Mouse (Mus musculus) MEL (cell line): ENCODE results near the gene Galnt9. TPM values are rescaled to one million over a fixed set of nuclear protein-coding genes. Genes with fewer than 3 reads are reported as not detected.

Source experiments
- DNase-seq: peaks from one replicate; pipeline ENCODE4 v3.0.0; 2011; ENCODE audit warnings: low read depth, low spot score
- H3K27ac ChIP-seq: 2 replicates; pipeline ENCODE4 v1.5.1; 2012; ENCODE audit warnings: low read depth, mild to moderate bottlenecking, control low read depth, low read length, moderate library complexity; ENCODE audit not compliant: control insufficient read depth
- H3K27me3 ChIP-seq, 2 experiments: fragments of 150-350 bp in 1 of 2; sonication (generic) in 1 of 2; 2 replicates each; pipeline ENCODE4 v1.6.1; 2012; ENCODE audit warnings: low read length in 2 of 2, mild to moderate bottlenecking in 2 of 2, improper control_type of control experiment in 1 of 2, moderate library complexity in 1 of 2; ENCODE audit not compliant: insufficient read depth in 2 of 2, control insufficient read depth in 1 of 2
- H3K36me3 ChIP-seq, 2 experiments: 2 replicates each; pipeline ENCODE4 v1.6.1; 2012 to 2014; ENCODE audit warnings: low read length in 2 of 2, improper control_type of control experiment in 1 of 2, inconsistent platforms in 1 of 2, mild to moderate bottlenecking in 1 of 2; ENCODE audit not compliant: insufficient read depth in 2 of 2, control insufficient read depth in 1 of 2
- H3K4me1 ChIP-seq, 2 experiments: fragments of 150-350 bp in 1 of 2; sonication (generic) in 1 of 2; 2 replicates each; pipeline ENCODE4 v1.6.1; 2012; ENCODE audit warnings: low read length in 2 of 2, improper control_type of control experiment in 1 of 2, mild to moderate bottlenecking in 1 of 2; ENCODE audit not compliant: insufficient read depth in 2 of 2, control insufficient read depth in 1 of 2
- H3K4me3 ChIP-seq, 2 experiments: fragments of 150-350 bp in 1 of 2; sonication (generic) in 1 of 2; 2 replicates each; pipeline ENCODE4 v1.5.1; 2012; ENCODE audit warnings: low read depth in 2 of 2, low read length in 2 of 2, mild to moderate bottlenecking in 2 of 2, moderate library complexity in 2 of 2, control low read depth in 1 of 2, improper control_type of control experiment in 1 of 2; ENCODE audit not compliant: control insufficient read depth in 1 of 2, insufficient read depth in 1 of 2
- H3K79me2 ChIP-seq: 2 replicates; pipeline ENCODE4 v1.6.1; 2012; ENCODE audit warnings: mild to moderate bottlenecking, low read length, moderate library complexity; ENCODE audit not compliant: control insufficient read depth, poor library complexity, insufficient read depth
- H3K9ac ChIP-seq: 2 replicates; pipeline ENCODE4 v1.6.1; 2012; ENCODE audit warnings: low read depth, mild to moderate bottlenecking, control low read depth, low read length, moderate library complexity; ENCODE audit not compliant: control insufficient read depth, poor library complexity, severe bottlenecking
- H3K9me3 ChIP-seq: fragments of 150-350 bp; sonication (generic); replicated peaks from 2 replicates; pipeline ENCODE4 v1.6.1; 2012; ENCODE audit warnings: mild to moderate bottlenecking, low read length, improper control_type of control experiment, moderate library complexity; ENCODE audit not compliant: insufficient read depth
- BHLHE40 ChIP-seq: IDR thresholded peaks from 2 replicates; pipeline ENCODE4 v1.6.1; 2012; ENCODE audit warnings: low read depth, mild to moderate bottlenecking, inconsistent platforms, low read length, improper control_type of control experiment, borderline replicate concordance
- CHD1 ChIP-seq: IDR thresholded peaks from 2 replicates; pipeline ENCODE4 v1.6.1; 2012; ENCODE audit warnings: low read depth, mild to moderate bottlenecking, inconsistent platforms, low read length, improper control_type of control experiment
- E2F4 ChIP-seq: IDR thresholded peaks from 2 replicates; pipeline ENCODE4 v1.6.1; 2011; ENCODE audit warnings: low read depth, low read length, improper control_type of control experiment, borderline replicate concordance
- ETS1 ChIP-seq: IDR thresholded peaks from 2 replicates; pipeline ENCODE4 v1.6.1; 2012; ENCODE audit warnings: low read depth, mild to moderate bottlenecking, inconsistent platforms, low read length, improper control_type of control experiment, moderate library complexity
- GABPA ChIP-seq: IDR thresholded peaks from 2 replicates; pipeline ENCODE4 v1.6.1; 2012; ENCODE audit warnings: low read depth, mild to moderate bottlenecking, inconsistent platforms, low read length, improper control_type of control experiment, moderate library complexity
- HCFC1 ChIP-seq: IDR thresholded peaks from 2 replicates; pipeline ENCODE4 v1.6.1; 2012; ENCODE audit warnings: low read depth, mild to moderate bottlenecking, inconsistent platforms, low read length, improper control_type of control experiment, moderate library complexity
- KAT2A ChIP-seq: conservative IDR thresholded peaks from 2 replicates; pipeline ENCODE4 v1.6.1; 2012; ENCODE audit warnings: low read depth, low read length, improper control_type of control experiment, inconsistent platforms
- MAFK ChIP-seq: IDR thresholded peaks from 2 replicates; pipeline ENCODE4 v1.6.1; 2011; ENCODE audit warnings: low read depth, mild to moderate bottlenecking, low read length, improper control_type of control experiment, borderline replicate concordance
- MAX ChIP-seq: IDR thresholded peaks from 2 replicates; pipeline ENCODE4 v1.6.1; 2011; ENCODE audit warnings: low read length, improper control_type of control experiment
- MAZ ChIP-seq: IDR thresholded peaks from 2 replicates; pipeline ENCODE4 v1.6.1; 2012; ENCODE audit warnings: low read depth, mild to moderate bottlenecking, inconsistent platforms, low read length, improper control_type of control experiment
- MXI1 ChIP-seq: IDR thresholded peaks from 2 replicates; pipeline ENCODE4 v1.6.1; 2011; ENCODE audit warnings: mild to moderate bottlenecking, low read depth, low read length, improper control_type of control experiment
- MYB ChIP-seq: IDR thresholded peaks from 2 replicates; pipeline ENCODE4 v1.6.1; 2011; ENCODE audit warnings: mild to moderate bottlenecking, low read depth, low read length, improper control_type of control experiment
- MYC ChIP-seq: IDR thresholded peaks from 2 replicates; pipeline ENCODE4 v1.6.1; 2011; ENCODE audit warnings: low read depth, mild to moderate bottlenecking, low read length, improper control_type of control experiment, moderate library complexity
- NELFE ChIP-seq: IDR thresholded peaks from 2 replicates; pipeline ENCODE4 v1.6.1; 2011; ENCODE audit warnings: low read depth, low read length, improper control_type of control experiment
- POLR2A ChIP-seq, 2 experiments: IDR thresholded peaks; 2 replicates each; pipeline ENCODE4 v1.6.1; 2011 to 2012; ENCODE audit warnings: low read length in 2 of 2, mild to moderate bottlenecking in 2 of 2, control low read depth in 1 of 2, improper control_type of control experiment in 1 of 2, low read depth in 1 of 2, moderate library complexity in 1 of 2; ENCODE audit not compliant: control insufficient read depth in 1 of 2, insufficient read depth in 1 of 2, poor library complexity in 1 of 2
- POLR2AphosphoS2 ChIP-seq: IDR thresholded peaks from 2 replicates; pipeline ENCODE4 v1.6.1; 2011; ENCODE audit warnings: low read length, improper control_type of control experiment
- POLR2AphosphoS5 ChIP-seq: IDR thresholded peaks from 2 replicates; pipeline ENCODE4 v1.6.1; 2012; ENCODE audit warnings: low read depth, borderline replicate concordance, mild to moderate bottlenecking, inconsistent platforms, low read length, moderate library complexity, mixed read lengths
- RAD21 ChIP-seq: IDR thresholded peaks from 2 replicates; pipeline ENCODE4 v1.6.1; 2011; ENCODE audit warnings: mild to moderate bottlenecking, low read depth, low read length, improper control_type of control experiment
- RCOR1 ChIP-seq: IDR thresholded peaks from 2 replicates; pipeline ENCODE4 v1.6.1; 2012; ENCODE audit warnings: low read depth, mild to moderate bottlenecking, inconsistent platforms, low read length, improper control_type of control experiment
- SIN3A ChIP-seq: IDR thresholded peaks from 2 replicates; pipeline ENCODE4 v1.6.1; 2012; ENCODE audit warnings: low read length, improper control_type of control experiment, inconsistent platforms
- TAL1 ChIP-seq: IDR thresholded peaks from 2 replicates; pipeline ENCODE4 v1.6.1; 2012; ENCODE audit warnings: mild to moderate bottlenecking, inconsistent platforms, low read length, moderate library complexity, mixed read lengths
- TBP ChIP-seq: IDR thresholded peaks from 2 replicates; pipeline ENCODE4 v1.8.0; 2011; ENCODE audit warnings: low read depth, low read length, improper control_type of control experiment
- UBTF ChIP-seq: IDR thresholded peaks from 2 replicates; pipeline ENCODE4 v1.6.1; 2012; ENCODE audit warnings: low read depth, mild to moderate bottlenecking, inconsistent platforms, low read length, improper control_type of control experiment, moderate library complexity, borderline replicate concordance; ENCODE audit not compliant: insufficient read depth
- USF1 ChIP-seq: IDR thresholded peaks from 2 replicates; pipeline ENCODE4 v1.6.1; 2014; ENCODE audit warnings: low read depth, mild to moderate bottlenecking, inconsistent platforms, low read length, improper control_type of control experiment, moderate library complexity
- ZC3H11A ChIP-seq: IDR thresholded peaks from 2 replicates; pipeline ENCODE4 v1.6.1; 2012; ENCODE audit warnings: low read depth, mild to moderate bottlenecking, inconsistent platforms, low read length, improper control_type of control experiment
- ZMIZ1 ChIP-seq: IDR thresholded peaks from 2 replicates; pipeline ENCODE4 v1.6.1; 2012; ENCODE audit warnings: low read depth, mild to moderate bottlenecking, inconsistent platforms, low read length, improper control_type of control experiment, moderate library complexity
- polyA plus RNA-seq, 2 experiments: library from polyadenylated mRNA; stranded (reverse) in 1 of 2; unstranded in 1 of 2; fragments of >175 nt in 1 of 2; fragments of >200 nt in 1 of 2; gene quantifications; 2 replicates each; pipeline versions ENCODE4 v1.2.1 to v1.2.4; 2012; ENCODE audit warnings: low replicate concordance in 2 of 2, low read depth in 1 of 2; ENCODE audit not compliant: insufficient read length in 2 of 2, insufficient read depth in 1 of 2, missing spikeins in 1 of 2
- total RNA-seq: library from RNA; depleted of rRNA; stranded (reverse); fragments of 300-350 nt; gene quantifications from 2 replicates; pipeline ENCODE4 v1.2.3, GENCODE M21; 2012

The Galnt9 gene
- total and polyA plus RNA-seq, 3 experiments: 0.23 to 0.99 TPM; not detected in 1

DNA sequence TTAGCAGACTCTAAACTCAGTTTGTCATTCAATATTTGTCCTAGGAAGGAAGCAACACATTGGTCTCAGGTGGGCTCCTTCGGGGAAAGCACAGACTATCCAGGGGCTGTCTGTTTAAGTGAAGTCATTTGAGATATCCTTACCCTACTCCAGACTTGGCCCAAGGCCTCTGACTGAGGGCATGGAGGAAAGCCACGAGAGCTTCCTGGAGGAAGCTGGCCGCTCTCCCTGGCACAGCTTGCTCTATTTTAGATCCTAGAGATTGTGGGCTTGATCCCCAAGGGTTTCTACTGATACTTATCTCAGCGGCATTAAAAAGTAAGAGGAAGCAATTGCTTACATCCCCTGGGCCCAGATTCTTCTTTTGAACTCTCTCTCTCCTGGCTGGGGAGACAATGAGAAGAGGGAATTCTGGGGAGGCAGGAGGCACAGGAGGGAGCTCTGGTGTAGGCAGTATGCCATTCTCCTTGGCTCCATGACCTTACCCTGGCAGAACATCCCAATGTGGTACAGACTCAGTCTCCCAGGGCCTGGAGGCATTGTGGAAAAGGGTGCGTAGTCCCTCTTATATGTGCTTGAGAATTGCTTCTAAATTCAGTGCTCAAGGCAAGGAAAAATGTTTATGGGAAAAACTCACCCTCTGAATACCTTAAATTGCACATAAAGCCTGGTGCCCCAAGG lies 2.7 kb downstream of the Galnt9 start:
- Histone ChIP-seq H3K79me2 (no peaks in the 10 kb centered on the region), H3K9me3 (no peaks in the 10 kb centered on the region), H3K36me3 (no peaks in the 10 kb centered on the region), H3K4me1 (peaks cover 4 to 14% of the 10 kb centered on the region in 2 experiments; a peak in 3 of 4 replicates), H3K4me3 (no peak overlapping the region), H3K9ac (no peak overlapping the region), H3K27me3 (no peaks in the 10 kb centered on the region), H3K27ac (no peak overlapping the region)
- no peak for TF ChIP-seq KAT2A
- TF ChIP-seq POLR2AphosphoS5: no peak
- TF ChIP-seq RAD21: no peak
- no peak for TF ChIP-seq TBP
- no peak for TF ChIP-seq NELFE
- TF ChIP-seq POLR2A (IDR thresholded peaks at IDR 0.05; ENCODE audit: control insufficient read depth in 1 of 2, insufficient read depth in 1 of 2, low read depth in 1 of 2, low read length in 2 of 2, poor library complexity in 1 of 2): no peak
- no peak for TF ChIP-seq SIN3A
- no peak for TF ChIP-seq CHD1
- no peak for TF ChIP-seq MAX
- no peak for TF ChIP-seq MYC
- no peak for TF ChIP-seq TAL1
- TF ChIP-seq ETS1: no peak
- TF ChIP-seq GABPA: no peak
- no peak for TF ChIP-seq MXI1
- no peak for TF ChIP-seq USF1
- no peak for TF ChIP-seq RCOR1
- no peak for TF ChIP-seq ZC3H11A
- no peak for DNase-seq

DNA sequence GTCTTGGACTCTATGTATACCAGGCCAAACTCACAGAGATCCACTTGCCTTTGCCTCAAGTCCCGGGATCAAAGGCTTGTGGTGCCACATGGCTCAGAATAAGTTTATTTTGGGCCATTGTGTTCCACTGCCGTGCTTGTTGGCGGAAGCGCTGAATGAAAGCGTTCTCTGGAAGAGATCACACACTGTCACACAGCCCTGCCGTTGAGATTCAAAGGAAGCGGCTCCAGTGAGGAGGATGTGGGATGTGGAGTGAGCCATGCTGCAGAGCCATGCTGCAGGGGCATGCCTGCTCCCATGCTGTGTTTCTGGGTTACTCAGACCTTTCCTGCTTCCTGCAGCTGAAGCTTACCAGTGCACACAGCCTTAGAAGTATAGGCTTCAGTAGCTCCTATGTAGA lies 4.3 kb downstream of the Galnt9 start:
- H3K9ac ChIP-seq: no peak overlapping the region
- H3K79me2 ChIP-seq: no peaks in the 10 kb centered on the region
- no peaks in the 10 kb centered on the region for H3K27me3 ChIP-seq
- no peak for DNase-seq
- H3K4me3 ChIP-seq: no peak overlapping the region
- H3K4me1 ChIP-seq: peaks cover 4 to 14% of the 10 kb centered on the region in 2 experiments; a peak in 3 of 4 replicates
- H3K27ac ChIP-seq: no peak overlapping the region
- H3K9me3 ChIP-seq: no peaks in the 10 kb centered on the region
- no peak for TF ChIP-seq ZMIZ1
- TF ChIP-seq POLR2AphosphoS2: no peak
- TF ChIP-seq MAFK: no peak
- no peak for TF ChIP-seq UBTF
- no peak for TF ChIP-seq ETS1
- TF ChIP-seq MYB: no peak
- TF ChIP-seq MAZ: no peak
- TF ChIP-seq BHLHE40: no peak
- no peak for TF ChIP-seq CHD1
- TF ChIP-seq E2F4: no peak
- no peak for TF ChIP-seq KAT2A
- TF ChIP-seq NELFE: no peak
- TF ChIP-seq HCFC1: no peak
- TF ChIP-seq USF1: no peak
- no peaks in the 10 kb centered on the region for H3K36me3 ChIP-seq
